Comparison of ENCODE assay signal across 27 mouse cellular contexts in genomic region chr17:27523121-27523520, GRCm38 (mm10). TPM values are rescaled to one million over a fixed set of nuclear protein-coding genes. Genes with fewer than 3 reads are reported as not detected.
"Had no signal": no experiment of that assay in that cellular context is flagged by ENCODE, and none has a peak within 500 bp of the region (broad histone marks: within the 10 kb centered on the region; RNA-seq: fewer than 3 reads in every experiment).

No protein-coding gene starts in this region.

- H3K4me2 ChIP-seq: heart, embryonic 12.5 days; hindbrain, embryonic 12.5 days; hindbrain, embryonic 14.5 days; intestine, embryonic 15.5 days; limb, embryonic 12.5 days; liver, embryonic 12.5 days had no signal

- DNase-seq: gastrocnemius, adult 2 months; gastrocnemius, postnatal 25 days; heart, adult 18-20 months; heart, postnatal 10 days; heart, postnatal 4 days; kidney, adult 18-20 months; kidney, adult 8-10 months; kidney, postnatal 10 days; kidney, postnatal 25 days; kidney, postnatal 4 days had no signal

- H3K9ac ChIP-seq: heart, embryonic 12.5 days; hindbrain, embryonic 12.5 days; hindbrain, embryonic 14.5 days; intestine, embryonic 15.5 days; limb, embryonic 12.5 days; liver, embryonic 12.5 days had no signal

- H3K9me3 ChIP-seq: hindbrain, embryonic 12.5 days; intestine, embryonic 15.5 days; limb, embryonic 10.5 days; limb, embryonic 12.5 days; liver, embryonic 12.5 days had no signal

- H3K4me1 ChIP-seq: heart, embryonic 12.5 days; intestine, embryonic 15.5 days; liver, embryonic 12.5 days had no signal

- ATAC-seq: hindbrain, embryonic 16.5 days; inflammation-experienced regulatory T-cells, adult 6 months; intestine, embryonic 15.5 days; intestine, postnatal 0 days; liver, embryonic 12.5 days had no signal

- H3K27ac ChIP-seq: gastrocnemius, adult 2 months; heart, embryonic 10.5 days; hindbrain, embryonic 10.5 days; hindbrain, embryonic 12.5 days; hindbrain, embryonic 14.5 days; intestine, embryonic 15.5 days; layer of hippocampus, adult 2 months; left cerebral cortex, adult 2 months; limb, embryonic 10.5 days; limb, embryonic 12.5 days; liver, embryonic 12.5 days had no signal

- H3K4me3 ChIP-seq: gastrocnemius, adult 2 months; heart, embryonic 10.5 days; heart, embryonic 12.5 days; hindbrain, embryonic 10.5 days; hindbrain, embryonic 12.5 days; intestine, embryonic 15.5 days; layer of hippocampus, adult 2 months; left cerebral cortex, adult 2 months; limb, embryonic 10.5 days; limb, embryonic 12.5 days; liver, embryonic 12.5 days had no signal

- H3K36me3 ChIP-seq: heart, embryonic 10.5 days; heart, embryonic 12.5 days; hindbrain, embryonic 10.5 days; hindbrain, embryonic 12.5 days; intestine, embryonic 15.5 days; limb, embryonic 10.5 days; limb, embryonic 12.5 days; liver, embryonic 12.5 days had no signal

RNA-seq across cellular contexts. Expression of gene Grm4, which starts 1.9 kb away (rescaled TPM):
- total RNA-seq: gastrocnemius, adult 2 months; granulocyte monocyte progenitor cell, adult 5-6 weeks; liver, adult 2 months had no signal
- polyA plus RNA-seq: heart, embryonic 14.5 days; liver, adult 2 months had no signal
